Comparison of ENCODE assay signal across 8 mouse cellular contexts in genomic region chr10:75316872-75316907, GRCm38 (mm10). TPM values are rescaled to one million over a fixed set of nuclear protein-coding genes. Genes with fewer than 3 reads are reported as not detected.
DNase-seq lines count a peak whose midpoint lies in the region; ATAC-seq and TF ChIP-seq lines count a peak whose summit lies in the region.

Adora2a (plus strand) TSS chr10:75316877.

- no peaks in the 10 kb centered on the region for H3K27me3 ChIP-seq in megakaryocyte, embryonic 14.5 days (replicated peaks)
- peaks cover 14% of the 10 kb centered on the region; the same call in 1 of the 2 replicates for H3K27me3 ChIP-seq in forebrain, embryonic 15.5 days
- peaks cover 52% of the 10 kb centered on the region for H3K27me3 ChIP-seq in limb, embryonic 10.5 days (ENCODE audit: low read depth, poor library complexity, severe bottlenecking)
- H3K27me3 ChIP-seq in small intestine, adult 2 months (ENCODE audit: control insufficient read depth, insufficient read depth, low read length), result 0 out of 2 replicates have a peak, but pooled peaks cover 9% of the 10 kb centered on the region

- TF ChIP-seq POLR2A in small intestine, adult 2 months (IDR thresholded peaks at IDR 0.05; ENCODE audit: low read depth, low read length), result no peak

- peak within 1 kb of the TSS; percentile 39 for H3K9ac ChIP-seq in forebrain, embryonic 15.5 days (replicated peaks)

- peaks cover 57% of the 10 kb centered on the region for H3K36me3 ChIP-seq in megakaryocyte, embryonic 14.5 days (replicated peaks; ENCODE audit: low read length)
- peaks cover 2% of the 10 kb centered on the region; the same call in 1 of the 2 replicates for H3K36me3 ChIP-seq in forebrain, embryonic 15.5 days
- H3K36me3 ChIP-seq in limb, embryonic 10.5 days, result peaks cover 11% of the 10 kb centered on the region
- peaks cover 10% of the 10 kb centered on the region; the same call in 1 of the 2 replicates for H3K36me3 ChIP-seq in small intestine, adult 2 months (ENCODE audit: control insufficient read depth, insufficient read depth, low read length)

- no peak for DNase-seq in limb, embryonic 10.5 days (ENCODE audit: low spot score)
- DNase-seq in frontal cortex, postnatal 10 days (ENCODE audit: low spot score in 2 of 2), result no peak
- DNase-seq in ovary, postnatal 14 days (ENCODE audit: low spot score), result no peak
- no peak for DNase-seq in cerebellum, adult 18-20 months

- peaks cover 98% of the 10 kb centered on the region for H3K4me1 ChIP-seq in megakaryocyte, embryonic 14.5 days
- peaks cover 18% of the 10 kb centered on the region for H3K4me1 ChIP-seq in forebrain, embryonic 15.5 days
- H3K4me1 ChIP-seq in limb, embryonic 10.5 days, result peaks cover 24% of the 10 kb centered on the region
- peaks cover 8% of the 10 kb centered on the region for H3K4me1 ChIP-seq in small intestine, adult 2 months (ENCODE audit: control insufficient read depth, insufficient read depth, insufficient read length, low read length)

- H3K9me3 ChIP-seq in megakaryocyte, embryonic 14.5 days, result no peaks in the 10 kb centered on the region
- no peaks in the 10 kb centered on the region for H3K9me3 ChIP-seq in forebrain, embryonic 15.5 days
- H3K9me3 ChIP-seq in limb, embryonic 10.5 days (replicated peaks), result no peaks in the 10 kb centered on the region

- peak within 1 kb of the TSS; percentile 99 for H3K4me3 ChIP-seq in megakaryocyte, embryonic 14.5 days (replicated peaks)
- peak within 1 kb of the TSS; percentile 44 for H3K4me3 ChIP-seq in forebrain, embryonic 15.5 days
- H3K4me3 ChIP-seq in limb, embryonic 10.5 days, result peak within 1 kb of the TSS; percentile 51
- peak within 1 kb of the TSS; percentile 69 for H3K4me3 ChIP-seq in small intestine, adult 2 months (ENCODE audit: low read depth, low read length)

- peak within 1 kb of the TSS; percentile 46 for H3K27ac ChIP-seq in forebrain, embryonic 15.5 days (replicated peaks)
- peak within 1 kb of the TSS; percentile 48 for H3K27ac ChIP-seq in limb, embryonic 10.5 days
- no peak within 1 kb of the TSS for H3K27ac ChIP-seq in small intestine, adult 2 months (ENCODE audit: insufficient read depth, low read depth, low read length)

- 0% methylated on average over 4 of the region's 4 CpGs for WGBS in forebrain, embryonic 15.5 days
- WGBS in limb, embryonic 10.5 days, result 0% methylated on average over 4 of the region's 4 CpGs
- 0% methylated on average over 4 of the region's 4 CpGs for WGBS in small intestine, adult 2 months

- no peak for ATAC-seq in megakaryocyte, adult 5-6 weeks (ENCODE audit: poor library complexity, severe bottlenecking)
- ATAC-seq in forebrain, embryonic 15.5 days (replicated peaks), result no peak

- TF ChIP-seq CTCF in small intestine, adult 2 months (IDR thresholded peaks at IDR 0.05; ENCODE audit: extremely low read depth, insufficient read length, insufficient replicate concordance, low read depth, low read length), result no peak

- peak within 1 kb of the TSS; percentile 57 for H3K4me2 ChIP-seq in forebrain, embryonic 15.5 days (replicated peaks)

RNA-seq across cellular contexts. Expression of gene Adora2a, which starts in this region (rescaled TPM):
- polyA plus RNA-seq in megakaryocyte, embryonic 14.5 days (2012; ENCODE audit: insufficient read depth, low replicate concordance), result 10.7 and 16.9 TPM in 2 replicates
- 3.3 TPM in 2 replicates for total RNA-seq in megakaryocyte, adult 5-6 weeks (2015)
- total RNA-seq in megakaryocyte, adult 5-6 weeks (2017), result 2.6 and 3.0 TPM in 2 replicates
- polyA plus RNA-seq in forebrain, embryonic 15.5 days (2015; fragmentation: Nextera tagmentation; extraction: Ambion mirVana), result 6.4 and 8.2 TPM in 2 replicates
- polyA plus RNA-seq in limb, embryonic 10.5 days (2016; fragmentation: Nextera tagmentation; extraction: Ambion mirVana), result 1.7 and 2.2 TPM in 2 replicates
- 2.5 and 7.5 TPM in 2 replicates for polyA plus RNA-seq in small intestine, adult 2 months (2012; rRNA removed)

Comparison
In these comparisons a context has a peak if more than half of its experiments do, and no peak if none do; other contexts are left out.
1. H3K4me3 ChIP-seq: peak in every context shown above with its lines; median percentile 99 in megakaryocyte, embryonic 14.5 days; 69 in small intestine, adult 2 months; 51 in limb, embryonic 10.5 days; 44 in forebrain, embryonic 15.5 days.